Mouse (Mus musculus) lung, postnatal 0 days (tissue): ENCODE results near the gene Stx8. TPM values are rescaled to one million over a fixed set of nuclear protein-coding genes. Genes with fewer than 3 reads are reported as not detected.
A peak's percentile ranks its signal among the peaks of the same experiment; 100 is the strongest.

Experiments used
- ATAC-seq: fragments of 200-750 bp; cut with Nextera tagmentation; 2 replicates; pipeline ENCODE4 v1.8.0; 2017; ENCODE audit warnings: moderate library complexity
- DNase-seq: peaks from one replicate; pipeline ENCODE4 v3.0.0-alpha.2; 2016; ENCODE audit warnings: low spot score
- H3K27ac ChIP-seq: fragments of 300-500 bp; sonication (generic); 2 replicates; pipeline ENCODE4 v1.5.1; 2014; ENCODE audit warnings: antibody characterized with exemption, mild to moderate bottlenecking, low read length, mixed read lengths
- H3K27me3 ChIP-seq: fragments of 300-500 bp; sonication (generic); replicated peaks from 2 replicates; pipeline ENCODE4 v1.6.1; 2014; ENCODE audit warnings: low read length, mixed read lengths; ENCODE audit not compliant: insufficient read depth
- H3K36me3 ChIP-seq: fragments of 300-500 bp; sonication (generic); 2 replicates; pipeline ENCODE4 v1.6.1; 2014; ENCODE audit warnings: low read length, mixed read lengths; ENCODE audit not compliant: insufficient read depth
- H3K4me1 ChIP-seq: fragments of 300-500 bp; sonication (generic); 2 replicates; pipeline ENCODE4 v1.6.1; 2014; ENCODE audit warnings: antibody characterized with exemption, low read depth, low read length, mixed read lengths; ENCODE audit not compliant: insufficient read depth
- H3K4me2 ChIP-seq: fragments of 300-500 bp; sonication (generic); replicated peaks from 2 replicates; pipeline ENCODE4 v1.6.1; 2014; ENCODE audit warnings: low read depth, mild to moderate bottlenecking, low read length, moderate library complexity, mixed read lengths
- H3K4me3 ChIP-seq: fragments of 300-500 bp; sonication (generic); 2 replicates; pipeline ENCODE4 v1.5.1; 2014; ENCODE audit warnings: low read depth, low read length
- H3K9ac ChIP-seq: fragments of 300-500 bp; sonication (generic); replicated peaks from 2 replicates; pipeline ENCODE4 v1.6.1; 2014; ENCODE audit warnings: low read depth, mild to moderate bottlenecking
- H3K9me3 ChIP-seq: fragments of 300-500 bp; sonication (generic); 2 replicates; pipeline ENCODE4 v1.6.1; 2016; ENCODE audit warnings: low read length, mixed read lengths
- CTCF ChIP-seq: IDR thresholded peaks from 2 replicates; pipeline ENCODE4 v1.5.1; 2016; ENCODE audit warnings: antibody characterized with exemption, mild to moderate bottlenecking
- EP300 ChIP-seq: IDR thresholded peaks from 2 replicates; pipeline ENCODE4 v1.6.1; 2016; ENCODE audit warnings: antibody characterized with exemption, mild to moderate bottlenecking, control low read depth
- WGBS: fragments of 180-500 bp; shearing (Covaris S2); extraction: QIAGEN DNeasy Blood & Tissue Kit; methylation state at CpG from one replicate; pipeline ENCODE4 v1.1.7; 2014; 5-methylcytosine and 5-hydroxymethylcytosine counted together
- polyA plus RNA-seq: library from polyadenylated mRNA; unstranded; fragments of >200 nt; fragmentation: Nextera tagmentation; extraction: Ambion mirVana; gene quantifications from 2 replicates; pipeline ENCODE4 v1.2.1, GENCODE M21; 2015

Stx8 gene
- polyA plus RNA-seq, 1 experiment from 2014 or later, result 72.5 TPM

DNA sequence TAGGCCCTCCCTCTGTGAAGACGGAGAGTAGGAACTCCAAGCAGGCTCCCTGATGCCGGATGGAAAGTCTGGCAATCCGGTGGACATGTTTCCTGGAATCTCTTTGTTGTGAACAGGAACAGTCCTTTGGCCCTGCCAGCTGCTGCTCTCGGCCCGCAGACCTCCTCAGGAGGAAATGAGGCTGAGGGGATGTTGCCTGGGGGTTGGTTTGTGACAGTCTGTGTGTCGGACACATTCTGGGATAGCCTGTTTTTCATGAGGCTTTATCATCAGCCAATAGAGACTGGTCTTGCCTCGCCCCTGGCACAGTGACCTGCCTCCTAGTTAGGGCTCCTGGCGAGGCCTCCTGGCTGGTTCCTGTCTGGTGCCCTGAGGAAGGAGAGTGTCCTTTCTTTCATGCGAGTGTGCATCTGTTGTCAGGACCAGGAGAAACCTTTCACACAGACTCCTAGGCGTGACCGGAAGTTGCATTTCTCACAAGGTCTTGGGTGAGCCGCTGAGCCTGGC, 222.8 kb downstream of the Stx8 start:
- Histone ChIP-seq H3K27ac (peak overlapping the region; percentile 76), H3K27me3 (no peaks in the 10 kb centered on the region), H3K4me2 (no peak overlapping the region), H3K9ac (no peak overlapping the region), H3K9me3 (no peaks in the 10 kb centered on the region), H3K36me3 (no peaks in the 10 kb centered on the region), H3K4me3 (no peak overlapping the region), H3K4me1 (no peaks in the 10 kb centered on the region; the same call in 1 of the 2 replicates)
- TF ChIP-seq EP300 (no peak; the same call in 1 of the 2 replicates), CTCF (no peak)
- peak; percentile 65 for DNase-seq
- 57% methylated on average over 12 of the region's 12 CpGs for WGBS
- peak; percentile 83 for ATAC-seq

DNA sequence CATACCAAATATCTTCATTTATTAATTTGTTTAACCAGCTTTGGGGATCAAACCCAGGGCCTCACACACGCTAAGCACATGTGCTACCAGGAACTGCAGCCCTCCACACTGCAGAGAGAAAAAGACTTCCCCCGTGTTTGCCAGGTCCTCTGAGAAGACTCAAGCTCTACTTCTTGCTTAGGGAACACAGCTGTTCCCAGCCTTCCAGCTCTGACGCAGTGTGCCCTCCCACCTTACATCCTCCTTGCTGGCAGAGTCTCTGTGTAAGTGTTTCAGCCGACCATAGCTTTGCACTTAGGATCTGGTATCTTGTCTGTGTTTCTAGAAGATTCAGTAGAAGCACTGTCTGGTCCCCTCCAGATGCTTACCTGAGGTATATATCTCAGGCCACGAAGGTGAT, 224.9 kb downstream of the Stx8 start:
- no peaks in the 10 kb centered on the region for H3K9me3 ChIP-seq
- no peak overlapping the region for H3K9ac ChIP-seq
- H3K27ac ChIP-seq, result no peak overlapping the region
- no peaks in the 10 kb centered on the region for H3K36me3 ChIP-seq
- no peak overlapping the region for H3K4me2 ChIP-seq
- DNase-seq (no peak), ATAC-seq (no peak)
- 75% methylated on average over 5 of the region's 5 CpGs for WGBS
- no peak for TF ChIP-seq CTCF
- TF ChIP-seq EP300, result no peak
- H3K27me3 ChIP-seq, result no peaks in the 10 kb centered on the region
- H3K4me1 ChIP-seq, result peaks cover 18% of the 10 kb centered on the region; the same call in 1 of the 2 replicates
- no peak overlapping the region for H3K4me3 ChIP-seq

DNA sequence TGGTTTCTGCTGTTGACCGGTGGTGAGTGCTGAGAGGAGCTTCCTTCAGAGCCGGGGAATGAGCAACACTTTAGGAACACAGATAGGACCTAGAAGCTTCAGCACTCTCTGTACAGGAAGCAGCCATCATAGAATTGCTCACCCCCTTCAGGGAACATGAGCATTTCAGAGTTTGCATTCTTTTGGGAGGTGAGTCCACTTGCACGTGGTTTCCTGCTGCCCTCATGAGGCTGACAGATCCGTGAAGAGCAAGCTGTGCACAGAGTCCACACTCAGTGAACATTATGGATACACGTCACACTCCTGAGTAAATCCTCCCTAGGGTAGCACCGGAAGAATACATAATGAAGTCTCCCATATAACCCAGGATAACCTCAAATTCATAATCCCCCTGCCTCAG, 229.2 kb downstream of the Stx8 start:
- no peaks in the 10 kb centered on the region for H3K36me3 ChIP-seq
- ATAC-seq, result peak; percentile 58
- H3K27ac ChIP-seq, result no peak overlapping the region
- no peak overlapping the region for H3K4me2 ChIP-seq
- H3K9me3 ChIP-seq, result no peaks in the 10 kb centered on the region
- H3K4me1 ChIP-seq, result peaks cover 25% of the 10 kb centered on the region; the same call in 1 of the 2 replicates
- no peak overlapping the region for H3K4me3 ChIP-seq
- 37% methylated on average over 6 of the region's 6 CpGs for WGBS
- no peak for TF ChIP-seq EP300
- TF ChIP-seq CTCF, result peak; percentile 43
- peak; percentile 55 for DNase-seq
- H3K9ac ChIP-seq, result no peak overlapping the region
- H3K27me3 ChIP-seq, result no peaks in the 10 kb centered on the region

DNA sequence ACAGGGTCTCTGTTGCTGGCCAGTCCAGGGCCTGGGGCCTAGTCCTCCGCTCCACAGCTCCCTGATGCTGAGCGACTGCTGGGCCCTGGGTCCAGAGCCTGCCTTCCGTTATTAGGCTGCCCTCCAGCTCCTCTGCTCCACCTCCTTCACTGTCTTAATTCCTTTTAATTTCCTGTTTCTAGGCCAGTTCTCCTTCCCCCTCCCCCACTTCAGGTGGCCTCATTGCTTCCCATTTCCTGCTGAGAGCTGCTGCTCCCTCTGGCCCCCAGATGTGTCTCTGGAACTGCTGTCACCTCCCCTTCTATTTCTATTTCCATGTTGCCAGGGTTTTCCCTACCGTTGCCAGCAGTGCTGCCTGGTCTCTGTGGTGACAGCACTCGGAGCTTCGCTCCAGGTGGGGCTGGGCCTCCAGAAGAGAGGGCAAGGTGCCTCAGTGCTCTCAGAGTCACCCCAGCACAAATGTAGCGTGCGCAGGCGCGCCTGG, 229.7 kb downstream of the Stx8 start:
- H3K9me3 ChIP-seq, result no peaks in the 10 kb centered on the region
- no peak for ATAC-seq
- TF ChIP-seq CTCF (no peak), EP300 (no peak)
- no peak for DNase-seq
- no peak overlapping the region for H3K4me2 ChIP-seq
- peaks cover 27% of the 10 kb centered on the region; the same call in 1 of the 2 replicates for H3K4me1 ChIP-seq
- H3K27ac ChIP-seq, result no peak overlapping the region
- 73% methylated on average over 10 of the region's 10 CpGs for whole genome bisulfite sequencing
- H3K27me3 ChIP-seq, result no peaks in the 10 kb centered on the region
- H3K9ac ChIP-seq, result no peak overlapping the region
- H3K4me3 ChIP-seq, result no peak overlapping the region
- H3K36me3 ChIP-seq, result no peaks in the 10 kb centered on the region

DNA sequence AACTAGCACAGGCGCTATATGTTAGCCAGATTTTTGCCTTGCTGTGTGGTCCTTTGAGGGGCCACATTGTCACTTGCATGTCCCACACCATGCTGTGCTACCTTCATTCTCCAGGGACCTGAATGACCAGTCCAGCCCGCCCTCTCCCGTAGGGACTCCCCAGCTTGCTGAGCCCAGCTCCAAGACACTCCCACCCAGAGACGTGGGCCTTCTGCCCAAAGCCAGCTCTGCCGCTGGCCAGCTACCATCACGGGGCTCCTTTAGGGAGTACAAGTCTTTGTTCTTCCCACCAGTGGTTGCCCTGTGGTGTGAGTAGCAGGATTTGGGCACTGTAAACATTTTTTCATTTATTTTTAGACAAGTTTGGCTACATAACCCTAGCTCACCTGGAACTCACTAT, 230.6 kb downstream of the Stx8 start:
- Histone ChIP-seq H3K27ac (no peak overlapping the region), H3K9ac (no peak overlapping the region), H3K4me3 (no peak overlapping the region), H3K27me3 (no peaks in the 10 kb centered on the region), H3K4me1 (peaks cover 27% of the 10 kb centered on the region; the same call in 1 of the 2 replicates), H3K36me3 (no peaks in the 10 kb centered on the region), H3K9me3 (no peaks in the 10 kb centered on the region), H3K4me2 (no peak overlapping the region)
- TF ChIP-seq CTCF, result no peak
- no peak for TF ChIP-seq EP300
- WGBS, result 61% methylated on average over 6 of the region's 6 CpGs
- DNase-seq (no peak), ATAC-seq (no peak)

DNA sequence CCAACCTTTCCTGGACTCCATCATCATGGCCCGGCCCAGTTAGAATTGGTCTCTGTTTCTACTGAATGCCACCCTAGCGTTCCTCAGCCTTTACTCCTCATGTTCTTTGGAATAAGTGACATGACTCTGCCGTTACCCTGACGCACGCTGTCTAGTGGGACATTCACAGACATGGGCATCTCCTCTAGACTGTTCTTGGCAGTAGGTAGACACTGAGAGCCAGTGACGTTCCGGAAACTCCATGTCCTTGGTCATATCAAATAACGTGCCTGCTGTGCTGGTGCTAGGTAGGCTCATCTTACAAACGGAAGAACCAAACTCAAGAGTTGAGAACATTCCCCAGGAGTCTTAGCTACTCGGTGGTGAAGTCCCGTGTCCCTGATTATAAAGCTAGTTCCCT, 231.5 kb downstream of the Stx8 start:
- Histone ChIP-seq H3K9me3 (no peaks in the 10 kb centered on the region), H3K4me2 (no peak overlapping the region), H3K36me3 (no peaks in the 10 kb centered on the region), H3K27me3 (no peaks in the 10 kb centered on the region), H3K27ac (no peak overlapping the region), H3K9ac (no peak overlapping the region), H3K4me1 (peaks cover 27% of the 10 kb centered on the region; the same call in 1 of the 2 replicates), H3K4me3 (no peak overlapping the region)
- no peak for ATAC-seq
- no peak for DNase-seq
- 92% methylated on average over 11 of the region's 11 CpGs for WGBS
- TF ChIP-seq CTCF (no peak), EP300 (no peak)

DNA sequence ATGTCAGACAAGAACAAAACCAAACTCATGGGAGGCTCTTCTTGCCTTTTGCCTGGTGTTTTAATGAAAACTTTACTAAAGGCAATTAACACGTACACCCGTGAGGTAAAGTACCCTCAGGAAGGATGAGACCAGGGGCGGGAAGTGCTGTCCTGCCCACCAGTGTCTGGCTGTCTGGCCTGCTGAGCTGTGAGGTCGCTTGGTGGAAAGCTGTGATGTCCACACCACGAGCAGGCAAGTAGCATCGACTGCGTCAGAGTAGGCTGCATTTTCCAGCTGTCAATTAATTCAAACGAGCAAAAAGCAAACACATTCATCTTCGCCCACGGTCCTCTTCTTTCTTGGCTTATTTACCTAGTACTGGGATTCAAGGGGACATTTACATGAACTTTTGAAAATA, 232.7 kb downstream of the Stx8 start:
- 62% methylated on average over 10 of the region's 10 CpGs for WGBS
- no peak overlapping the region for H3K9ac ChIP-seq
- TF ChIP-seq CTCF (no peak), EP300 (no peak)
- ATAC-seq (no peak), DNase-seq (no peak)
- H3K27ac ChIP-seq, result no peak overlapping the region
- no peak overlapping the region for H3K4me3 ChIP-seq
- no peaks in the 10 kb centered on the region for H3K27me3 ChIP-seq
- no peak overlapping the region for H3K4me2 ChIP-seq
- no peaks in the 10 kb centered on the region for H3K9me3 ChIP-seq
- H3K36me3 ChIP-seq, result no peaks in the 10 kb centered on the region
- peaks cover 27% of the 10 kb centered on the region; the same call in 1 of the 2 replicates for H3K4me1 ChIP-seq
